Mouse (Mus musculus) granulocyte monocyte progenitor cell, adult 5-6 weeks (primary cell): ENCODE data around the gene Actr2. TPM values are rescaled to one million over a fixed set of nuclear protein-coding genes. Genes with fewer than 3 reads are reported as not detected.
"Not testable (repeated sequence)": the region's sequence is repeated elsewhere in the genome, so short reads cannot be mapped to it uniquely, and the experiment has no call there.

ENCODE experiments used
- ATAC-seq: replicated peaks from 2 replicates; pipeline ENCODE4 v1.8.0; 2016; ENCODE audit warnings: mild to moderate bottlenecking, moderate TSS enrichment, inconsistent platforms; ENCODE audit not compliant: poor library complexity, severe bottlenecking
- total RNA-seq, 2 experiments: library from RNA; stranded (forward) in 1 of 2; stranded (reverse) in 1 of 2; fragments of 200-712, 200-1000 nt in 1 of 2; fragments of >200 nt in 1 of 2; fragmentation: Nextera tagmentation in 1 of 2; gene quantifications; 2 replicates each; pipeline ENCODE4 v1.2.3; 2014 to 2017

The Actr2 gene
- total RNA-seq, 2 experiments from 2014 or later: 205 to 254 TPM

- ATAC-seq: no peak
Measured at GRCm38 (mm10) chr11:20125423-20125822, 12.7 kb upstream of the Actr2 start.

DNA sequence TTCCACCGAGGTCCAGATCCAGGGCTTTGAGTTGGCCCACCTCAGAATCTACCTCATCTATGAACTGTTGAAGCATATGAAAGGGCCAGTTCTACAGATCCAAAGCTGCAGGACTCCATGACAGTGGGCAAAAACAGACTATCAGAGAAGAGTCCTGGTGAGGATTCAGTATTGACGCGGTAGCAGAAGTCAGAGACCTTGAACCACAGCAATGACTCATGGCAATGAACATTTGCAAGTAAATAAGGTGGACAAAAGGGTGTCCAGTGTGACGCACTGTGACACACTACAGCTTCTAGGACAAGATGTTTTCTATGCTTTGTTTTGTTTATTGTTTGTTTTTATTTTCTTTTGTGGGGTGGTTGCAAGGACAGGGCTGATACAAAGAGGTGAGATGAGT lies 4.0 kb upstream of the Actr2 start:
- ATAC-seq: no peak

DNA sequence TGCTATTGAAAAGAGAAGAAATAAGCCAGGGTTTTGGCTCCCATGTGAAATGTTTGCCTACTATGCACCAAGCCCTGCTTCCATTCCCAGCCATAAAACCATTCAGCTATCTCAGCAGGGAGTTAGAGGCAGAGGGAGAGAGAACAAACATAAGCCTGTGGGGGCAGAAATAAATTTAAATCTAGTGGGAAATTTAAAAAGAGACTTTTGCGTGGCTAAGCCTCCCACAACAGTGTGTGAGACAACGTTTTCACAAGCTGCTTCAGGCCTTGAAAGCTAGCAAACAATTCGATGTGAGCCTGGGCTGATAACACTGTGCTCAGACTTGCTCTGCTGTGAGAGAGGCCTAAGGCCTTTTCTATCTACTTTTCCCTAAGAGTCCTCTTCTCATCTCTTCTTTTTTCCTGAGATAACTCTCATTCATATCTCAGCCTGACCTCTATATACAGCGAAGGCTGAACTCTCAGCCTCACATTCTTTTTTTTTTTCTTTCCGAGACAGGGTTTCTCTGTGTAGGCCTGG lies 3.4 kb upstream of the Actr2 start:
- no peak for ATAC-seq

- peak; percentile 65 for ATAC-seq
Measured at GRCm38 (mm10) chr11:20112006-20112740, 540 bp downstream of the Actr2 start.

GRCm38 (mm10) chr11:20108151-20108550 lies 4.6 kb downstream of the Actr2 start:
- peak; percentile 36 for ATAC-seq

- peak; percentile 57 for ATAC-seq
Measured at GRCm38 (mm10) chr11:20107683-20108082, 5.0 kb downstream of the Actr2 start.

DNA sequence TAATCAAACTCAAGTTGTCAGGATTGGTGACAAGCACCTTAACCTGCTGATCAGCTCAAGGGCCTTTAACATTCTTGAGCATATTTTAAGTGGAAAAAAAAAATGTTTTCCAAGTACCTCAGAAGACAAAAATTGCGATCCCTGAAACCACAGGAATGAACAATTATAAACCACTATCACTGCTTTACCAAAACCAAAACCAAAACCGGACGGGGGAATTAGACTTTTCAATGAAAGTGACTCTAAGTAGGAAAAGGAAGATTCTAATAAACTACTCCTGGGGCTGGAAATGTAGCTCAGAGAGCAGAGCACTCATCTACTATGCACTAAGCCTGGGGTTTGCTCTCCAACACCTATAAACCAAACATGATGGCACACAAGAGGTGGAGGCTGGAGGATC lies 5.8 kb downstream of the Actr2 start:
- no peak for ATAC-seq

- no peak for ATAC-seq
Measured at GRCm38 (mm10) chr11:20103949-20104348, 8.8 kb downstream of the Actr2 start.

GRCm38 (mm10) chr11:20086306-20086705 lies 26.4 kb downstream of the Actr2 start:
- ATAC-seq: no peak

DNA sequence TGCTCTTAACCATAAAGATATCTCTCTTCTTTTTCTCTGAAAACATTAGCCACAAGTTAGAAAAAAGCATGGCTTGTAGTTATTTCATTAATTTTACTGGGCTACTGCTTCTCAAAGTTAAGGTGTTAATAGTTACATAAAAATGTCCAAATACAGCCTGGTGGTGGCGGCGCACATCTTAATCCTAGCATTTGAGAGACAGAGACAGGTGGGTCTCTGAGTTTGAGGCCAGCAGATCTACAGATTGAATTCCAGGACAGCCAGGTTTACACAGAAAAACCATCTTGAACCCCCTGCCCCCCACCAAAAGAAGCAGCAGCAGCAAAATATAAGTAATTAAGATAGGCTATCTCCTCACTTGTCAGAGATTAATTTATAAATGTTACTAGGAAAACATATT lies 27.1 kb downstream of the Actr2 start:
- no peak for ATAC-seq

- ATAC-seq: no peak
Measured at GRCm38 (mm10) chr11:20075415-20075814, 37.3 kb downstream of the Actr2 start.

DNA sequence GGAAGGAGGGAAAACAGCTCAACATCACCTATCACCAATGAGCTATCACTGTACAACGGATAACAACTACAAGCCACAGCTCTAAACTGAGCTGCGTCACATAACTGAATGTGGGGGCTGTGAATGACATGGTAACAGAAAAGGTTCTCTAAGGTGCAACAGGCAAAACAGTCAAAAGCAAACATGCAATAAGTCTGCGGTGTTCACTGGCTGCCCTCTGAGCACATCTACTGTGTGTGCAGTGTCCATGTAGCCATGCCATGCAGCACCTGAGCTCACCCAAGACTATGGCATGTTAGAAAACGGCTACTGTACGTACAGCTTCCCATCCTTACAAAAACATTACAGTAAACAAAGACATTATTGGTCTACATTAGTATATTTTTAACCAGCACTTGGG lies 39.9 kb downstream of the Actr2 start:
- ATAC-seq: no peak

DNA sequence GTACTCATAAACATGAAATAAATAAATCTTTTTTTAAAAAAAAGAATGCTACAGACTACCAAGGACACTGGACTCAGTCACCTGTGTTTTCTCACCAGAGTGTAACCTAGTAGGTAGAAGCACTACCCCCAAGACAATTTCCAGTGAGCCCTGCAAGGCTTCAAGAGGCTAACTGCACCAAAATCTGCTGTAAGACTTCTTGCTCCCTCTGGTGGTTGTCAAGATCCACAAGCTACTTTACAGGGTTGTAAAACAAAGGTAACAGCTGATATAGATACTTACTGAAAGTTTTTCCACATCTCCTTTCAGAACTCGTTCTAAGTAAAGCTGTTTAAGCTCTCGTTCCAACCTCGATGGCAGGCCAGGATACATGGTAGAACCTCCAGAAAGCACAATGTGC lies 40.5 kb downstream of the Actr2 start:
- peak; percentile 36; the same call in 1 of the 2 replicates for ATAC-seq

DNA sequence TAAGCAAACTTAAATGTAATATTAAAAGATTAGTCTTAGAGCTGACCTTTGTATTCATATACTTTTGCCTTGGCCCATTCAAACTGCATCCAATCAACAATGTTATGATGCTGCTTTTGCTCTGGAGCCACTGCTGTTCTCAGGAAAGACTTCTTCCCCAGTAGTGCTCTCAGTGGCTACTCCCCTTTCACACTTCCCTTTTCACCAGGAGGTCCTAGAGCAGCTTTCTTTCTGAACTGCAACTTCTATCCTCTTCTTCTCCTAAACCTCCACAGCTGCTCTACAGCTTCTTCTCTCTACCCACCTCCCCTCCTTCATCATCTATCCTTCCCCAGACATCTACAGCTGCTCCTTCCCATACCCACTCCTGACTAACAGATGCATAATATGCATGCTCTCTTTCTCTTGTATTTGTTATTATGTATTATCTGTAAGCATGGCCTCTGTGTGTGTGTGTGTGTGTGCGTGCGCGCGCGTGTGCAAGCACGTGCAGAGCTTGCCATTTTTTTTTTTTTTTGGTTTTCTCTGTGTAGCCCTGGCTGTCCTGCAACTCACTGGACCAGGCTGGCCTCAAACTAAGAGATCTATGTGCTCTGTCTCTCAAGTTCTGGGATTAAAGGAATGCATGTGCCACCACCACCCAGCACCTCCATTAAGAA lies 44.2 kb downstream of the Actr2 start:
- peak; percentile 82 for ATAC-seq

- ATAC-seq: no peak
Measured at GRCm38 (mm10) chr11:20067521-20067920, 45.2 kb downstream of the Actr2 start.

GRCm38 (mm10) chr11:20066106-20066505 lies 46.6 kb downstream of the Actr2 start:
- no peak for ATAC-seq

DNA sequence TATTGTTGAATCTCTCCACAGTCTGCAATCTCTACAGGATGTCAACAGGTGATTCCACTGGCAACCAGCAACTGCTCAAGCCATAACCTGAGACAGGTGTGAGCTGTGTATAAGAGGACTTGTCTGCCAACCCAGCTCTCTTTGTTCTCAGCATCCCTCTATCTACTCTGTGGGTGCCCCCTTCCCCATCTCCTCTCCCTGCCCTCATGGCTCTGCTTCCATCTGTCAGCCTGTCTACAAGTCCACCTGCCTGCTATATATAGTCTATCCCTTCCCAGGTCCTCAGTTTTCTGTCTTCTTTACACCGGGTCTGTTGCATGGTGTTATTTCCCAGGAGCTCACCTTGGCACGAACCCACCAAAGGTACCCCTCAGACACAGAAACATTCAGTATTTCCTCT lies 47.8 kb downstream of the Actr2 start:
- ATAC-seq: no peak

- not testable (repeated sequence) for ATAC-seq
Measured at GRCm38 (mm10) chr11:20064086-20064485, 48.6 kb downstream of the Actr2 start.

GRCm38 (mm10) chr11:20062801-20063200 lies 49.9 kb downstream of the Actr2 start:
- not testable (repeated sequence) for ATAC-seq

- ATAC-seq: no peak
Measured at GRCm38 (mm10) chr11:20059736-20060135, 53.0 kb downstream of the Actr2 start.

DNA sequence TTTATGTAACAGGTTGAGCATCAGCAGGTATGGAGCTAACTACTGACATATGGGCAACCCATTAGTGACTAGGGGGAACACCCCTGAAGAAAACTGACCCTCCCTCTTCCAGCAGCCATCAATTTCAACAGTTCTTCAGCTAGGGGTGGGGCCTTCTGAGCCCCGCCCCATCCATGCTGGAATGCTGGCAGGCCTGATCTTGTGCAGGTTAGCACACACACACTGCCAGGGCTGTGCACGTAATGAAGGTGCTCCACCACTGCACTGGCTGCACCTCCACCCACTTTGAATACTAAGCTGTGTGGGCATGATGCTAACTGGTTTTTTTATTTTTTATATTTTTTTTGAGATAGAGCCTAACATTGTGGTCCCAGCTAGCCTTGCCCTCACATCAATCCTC lies 55.3 kb downstream of the Actr2 start:
- no peak for ATAC-seq

DNA sequence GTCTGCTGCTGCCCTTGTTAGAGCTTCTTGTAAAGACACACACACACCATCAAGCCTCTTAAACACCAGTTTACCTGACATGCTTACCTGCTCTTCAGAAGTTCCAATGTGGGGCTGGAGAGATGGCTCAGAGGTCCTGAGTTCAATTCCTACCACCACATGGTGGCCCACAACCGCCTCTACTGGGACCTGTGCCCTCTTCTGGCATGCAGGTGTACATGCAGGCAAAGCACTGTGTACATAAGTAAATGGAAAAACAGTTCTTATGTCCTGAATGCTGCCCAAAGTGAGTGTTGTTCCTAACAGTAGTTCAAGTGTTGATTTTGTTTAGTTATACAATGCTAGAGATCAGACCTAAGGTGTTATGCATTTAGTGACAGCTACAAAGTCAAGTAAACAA lies 56.5 kb downstream of the Actr2 start:
- ATAC-seq: no peak
